Mouse (Mus musculus): ENCODE measurements around the gene Acin1. TPM values are rescaled to one million over a fixed set of nuclear protein-coding genes. Genes with fewer than 3 reads are reported as not detected.

Gene Acin1
- polyA plus RNA-seq, 1 experiment, result 107 TPM

GRCm38 (mm10) chr14:54698733-54699132, 12.0 kb upstream of the Acin1 start, which contains the start of gene Gm29776:
Gene Gm29776 (minus strand): TSS chr14:54698833.
- Histone ChIP-seq H3ac (ENCODE audit: control insufficient read depth, insufficient read length, low read depth) (no peak within 1 kb of the TSS), H3K4me3 (ENCODE audit: insufficient read depth, poor library complexity, severe bottlenecking) (no peak within 1 kb of the TSS), H3K79me2 (ENCODE audit: control insufficient read depth, insufficient read depth) (no peaks in the 10 kb centered on the region), H3K36me3 (ENCODE audit: control insufficient read depth, insufficient read depth) (no peaks in the 10 kb centered on the region), H3K79me3 (ENCODE audit: low read depth) (no peaks in the 10 kb centered on the region), H3K27me3 (ENCODE audit: control insufficient read depth, insufficient read depth, insufficient read length) (peaks cover 13% of the 10 kb centered on the region)
- TF ChIP-seq CEBPB (IDR thresholded peaks at IDR 0.05; ENCODE audit: low read depth) (no peak), USF1 (IDR thresholded peaks at IDR 0.05; ENCODE audit: low read depth) (no peak), MAX (IDR thresholded peaks at IDR 0.05) (no peak), MYOG (IDR thresholded peaks at IDR 0.05; ENCODE audit: control insufficient read depth, extremely low read depth, insufficient read length) (no peak), MYOD1 (IDR thresholded peaks at IDR 0.05; ENCODE audit: control insufficient read depth, insufficient read length, low read depth) (no peak), CTCF (IDR thresholded peaks at IDR 0.05; ENCODE audit: control insufficient read depth, insufficient read depth, insufficient read length) (no peak), FOSL1 (IDR thresholded peaks at IDR 0.05; ENCODE audit: insufficient read depth, low read length, poor library complexity, severe bottlenecking) (no peak)

- Histone ChIP-seq H3K79me3 (ENCODE audit: low read depth) (no peaks in the 10 kb centered on the region), H3K36me3 (ENCODE audit: control insufficient read depth, insufficient read depth) (peaks cover 8% of the 10 kb centered on the region), H3K79me2 (ENCODE audit: control insufficient read depth, insufficient read depth) (no peaks in the 10 kb centered on the region), H3K4me3 (ENCODE audit: insufficient read depth, poor library complexity, severe bottlenecking) (no peak overlapping the region), H3K27me3 (ENCODE audit: control insufficient read depth, insufficient read depth, insufficient read length) (no peaks in the 10 kb centered on the region), H3ac (ENCODE audit: control insufficient read depth, insufficient read length, low read depth) (no peak overlapping the region)
- TF ChIP-seq MYOD1 (IDR thresholded peaks at IDR 0.05; ENCODE audit: control insufficient read depth, insufficient read length, low read depth) (no peak), MAX (IDR thresholded peaks at IDR 0.05) (no peak), CEBPB (IDR thresholded peaks at IDR 0.05; ENCODE audit: low read depth) (no peak), USF1 (IDR thresholded peaks at IDR 0.05; ENCODE audit: low read depth) (no peak), FOSL1 (IDR thresholded peaks at IDR 0.05; ENCODE audit: insufficient read depth, low read length, poor library complexity, severe bottlenecking) (no peak), MYOG (IDR thresholded peaks at IDR 0.05; ENCODE audit: control insufficient read depth, extremely low read depth, insufficient read length) (no peak)
Observed at GRCm38 (mm10) chr14:54696752-54697151, 10.0 kb upstream of the Acin1 start.

- H3K4me3 ChIP-seq (ENCODE audit: insufficient read depth, poor library complexity, severe bottlenecking), result no peak overlapping the region
- peaks cover under 1% of the 10 kb centered on the region for H3K79me2 ChIP-seq (ENCODE audit: control insufficient read depth, insufficient read depth)
- no peak for TF ChIP-seq MYOD1 (IDR thresholded peaks at IDR 0.05; ENCODE audit: control insufficient read depth, insufficient read length, low read depth)
- TF ChIP-seq MYOG (IDR thresholded peaks at IDR 0.05; ENCODE audit: control insufficient read depth, extremely low read depth, insufficient read length), result no peak
- TF ChIP-seq CTCF (IDR thresholded peaks at IDR 0.05; ENCODE audit: control insufficient read depth, insufficient read depth, insufficient read length), result no peak
- TF ChIP-seq FOSL1 (IDR thresholded peaks at IDR 0.05; ENCODE audit: insufficient read depth, low read length, poor library complexity, severe bottlenecking), result no peak
- TF ChIP-seq USF1 (IDR thresholded peaks at IDR 0.05; ENCODE audit: low read depth), result no peak
- TF ChIP-seq MAX (IDR thresholded peaks at IDR 0.05), result no peak
- no peak for TF ChIP-seq CEBPB (IDR thresholded peaks at IDR 0.05; ENCODE audit: low read depth)
- H3K79me3 ChIP-seq (ENCODE audit: low read depth), result peaks cover 2% of the 10 kb centered on the region
- H3K27me3 ChIP-seq (ENCODE audit: control insufficient read depth, insufficient read depth, insufficient read length), result no peaks in the 10 kb centered on the region
- peaks cover 17% of the 10 kb centered on the region for H3K36me3 ChIP-seq (ENCODE audit: control insufficient read depth, insufficient read depth)
- H3ac ChIP-seq (ENCODE audit: control insufficient read depth, insufficient read length, low read depth), result no peak overlapping the region
Observed at GRCm38 (mm10) chr14:54695042-54695441, 8.3 kb upstream of the Acin1 start.

- peaks cover 33% of the 10 kb centered on the region for H3K36me3 ChIP-seq (ENCODE audit: control insufficient read depth, insufficient read depth)
- peak overlapping the region; percentile 98 for H3K4me3 ChIP-seq (ENCODE audit: insufficient read depth, poor library complexity, severe bottlenecking)
- TF ChIP-seq MYOD1 (IDR thresholded peaks at IDR 0.05; ENCODE audit: control insufficient read depth, insufficient read length, low read depth) (no peak), MAX (IDR thresholded peaks at IDR 0.05) (no peak), USF1 (IDR thresholded peaks at IDR 0.05; ENCODE audit: low read depth) (no peak), CEBPB (IDR thresholded peaks at IDR 0.05; ENCODE audit: low read depth) (no peak), FOSL1 (IDR thresholded peaks at IDR 0.05; ENCODE audit: insufficient read depth, low read length, poor library complexity, severe bottlenecking) (no peak), CTCF (IDR thresholded peaks at IDR 0.05; ENCODE audit: control insufficient read depth, insufficient read depth, insufficient read length) (no peak), MYOG (IDR thresholded peaks at IDR 0.05; ENCODE audit: control insufficient read depth, extremely low read depth, insufficient read length) (no peak)
- peaks cover 74% of the 10 kb centered on the region for H3K79me2 ChIP-seq (ENCODE audit: control insufficient read depth, insufficient read depth)
- H3K27me3 ChIP-seq (ENCODE audit: control insufficient read depth, insufficient read depth, insufficient read length), result no peaks in the 10 kb centered on the region
- H3ac ChIP-seq (ENCODE audit: control insufficient read depth, insufficient read length, low read depth), result peak overlapping the region; percentile 57
- peaks cover 59% of the 10 kb centered on the region for H3K79me3 ChIP-seq (ENCODE audit: low read depth)
Observed at GRCm38 (mm10) chr14:54687251-54687650, 520 bp upstream of the Acin1 start.

- H3K79me2 ChIP-seq (ENCODE audit: control insufficient read depth, insufficient read depth), result peaks cover 86% of the 10 kb centered on the region
- H3K4me3 ChIP-seq (ENCODE audit: insufficient read depth, poor library complexity, severe bottlenecking), result peak within 1 kb of the TSS; percentile 98
- peak; percentile 28 for TF ChIP-seq MAX (IDR thresholded peaks at IDR 0.05)
- no peak for TF ChIP-seq FOSL1 (IDR thresholded peaks at IDR 0.05; ENCODE audit: insufficient read depth, low read length, poor library complexity, severe bottlenecking)
- no peak for TF ChIP-seq MYOD1 (IDR thresholded peaks at IDR 0.05; ENCODE audit: control insufficient read depth, insufficient read length, low read depth)
- TF ChIP-seq CTCF (IDR thresholded peaks at IDR 0.05; ENCODE audit: control insufficient read depth, insufficient read depth, insufficient read length), result no peak
- peaks cover 38% of the 10 kb centered on the region for H3K36me3 ChIP-seq (ENCODE audit: control insufficient read depth, insufficient read depth)
- no peaks in the 10 kb centered on the region for H3K27me3 ChIP-seq (ENCODE audit: control insufficient read depth, insufficient read depth, insufficient read length)
- peak within 1 kb of the TSS; percentile 75 for H3ac ChIP-seq (ENCODE audit: control insufficient read depth, insufficient read length, low read depth)
- H3K79me3 ChIP-seq (ENCODE audit: low read depth), result peaks cover 65% of the 10 kb centered on the region
Observed at GRCm38 (mm10) chr14:54686063-54686521, 639 bp downstream of the Acin1 start, which contains the start of gene 1700123O20Rik. Gene 1700123O20Rik (plus strand): TSS chr14:54686216.

GRCm38 (mm10) chr14:54685471-54685870, 1.3 kb downstream of the Acin1 start:
- Histone ChIP-seq H3K79me3 (ENCODE audit: low read depth) (peaks cover 70% of the 10 kb centered on the region), H3K4me3 (ENCODE audit: insufficient read depth, poor library complexity, severe bottlenecking) (peak overlapping the region; percentile 98), H3K27me3 (ENCODE audit: control insufficient read depth, insufficient read depth, insufficient read length) (no peaks in the 10 kb centered on the region)

More at GRCm38 (mm10) chr14:54685471-54685870, 1.3 kb downstream of the Acin1 start:
- peaks cover 34% of the 10 kb centered on the region for H3K36me3 ChIP-seq (ENCODE audit: control insufficient read depth, insufficient read depth)
- TF ChIP-seq USF1 (IDR thresholded peaks at IDR 0.05; ENCODE audit: low read depth), result no peak
- TF ChIP-seq CTCF (IDR thresholded peaks at IDR 0.05; ENCODE audit: control insufficient read depth, insufficient read depth, insufficient read length), result no peak
- no peak for TF ChIP-seq MYOG (IDR thresholded peaks at IDR 0.05; ENCODE audit: control insufficient read depth, extremely low read depth, insufficient read length)
- H3K79me2 ChIP-seq (ENCODE audit: control insufficient read depth, insufficient read depth), result peaks cover 91% of the 10 kb centered on the region
- peak overlapping the region; percentile 63 for H3ac ChIP-seq (ENCODE audit: control insufficient read depth, insufficient read length, low read depth)

All from C2C12 (cell line).